Mouse (Mus musculus) MEL (cell line): ENCODE results near the gene Shoc2. TPM values are rescaled to one million over a fixed set of nuclear protein-coding genes. Genes with fewer than 3 reads are reported as not detected.
A peak's percentile ranks its signal among the peaks of the same experiment; 100 is the strongest.

Source experiments
- DNase-seq: peaks from one replicate; pipeline ENCODE4 v3.0.0; 2011; ENCODE audit warnings: low read depth, low spot score
- H3K27ac ChIP-seq: 2 replicates; pipeline ENCODE4 v1.5.1; 2012; ENCODE audit warnings: low read depth, mild to moderate bottlenecking, control low read depth, low read length, moderate library complexity; ENCODE audit not compliant: control insufficient read depth
- H3K27me3 ChIP-seq, 2 experiments: fragments of 150-350 bp in 1 of 2; sonication (generic) in 1 of 2; 2 replicates each; pipeline ENCODE4 v1.6.1; 2012; ENCODE audit warnings: low read length in 2 of 2, mild to moderate bottlenecking in 2 of 2, improper control_type of control experiment in 1 of 2, moderate library complexity in 1 of 2; ENCODE audit not compliant: insufficient read depth in 2 of 2, control insufficient read depth in 1 of 2
- H3K36me3 ChIP-seq, 2 experiments: 2 replicates each; pipeline ENCODE4 v1.6.1; 2012 to 2014; ENCODE audit warnings: low read length in 2 of 2, improper control_type of control experiment in 1 of 2, inconsistent platforms in 1 of 2, mild to moderate bottlenecking in 1 of 2; ENCODE audit not compliant: insufficient read depth in 2 of 2, control insufficient read depth in 1 of 2
- H3K4me1 ChIP-seq, 2 experiments: fragments of 150-350 bp in 1 of 2; sonication (generic) in 1 of 2; 2 replicates each; pipeline ENCODE4 v1.6.1; 2012; ENCODE audit warnings: low read length in 2 of 2, improper control_type of control experiment in 1 of 2, mild to moderate bottlenecking in 1 of 2; ENCODE audit not compliant: insufficient read depth in 2 of 2, control insufficient read depth in 1 of 2
- H3K4me3 ChIP-seq, 2 experiments: fragments of 150-350 bp in 1 of 2; sonication (generic) in 1 of 2; 2 replicates each; pipeline ENCODE4 v1.5.1; 2012; ENCODE audit warnings: low read depth in 2 of 2, low read length in 2 of 2, mild to moderate bottlenecking in 2 of 2, moderate library complexity in 2 of 2, control low read depth in 1 of 2, improper control_type of control experiment in 1 of 2; ENCODE audit not compliant: control insufficient read depth in 1 of 2, insufficient read depth in 1 of 2
- H3K79me2 ChIP-seq: 2 replicates; pipeline ENCODE4 v1.6.1; 2012; ENCODE audit warnings: mild to moderate bottlenecking, low read length, moderate library complexity; ENCODE audit not compliant: control insufficient read depth, poor library complexity, insufficient read depth
- H3K9ac ChIP-seq: 2 replicates; pipeline ENCODE4 v1.6.1; 2012; ENCODE audit warnings: low read depth, mild to moderate bottlenecking, control low read depth, low read length, moderate library complexity; ENCODE audit not compliant: control insufficient read depth, poor library complexity, severe bottlenecking
- H3K9me3 ChIP-seq: fragments of 150-350 bp; sonication (generic); replicated peaks from 2 replicates; pipeline ENCODE4 v1.6.1; 2012; ENCODE audit warnings: mild to moderate bottlenecking, low read length, improper control_type of control experiment, moderate library complexity; ENCODE audit not compliant: insufficient read depth
- BHLHE40 ChIP-seq: IDR thresholded peaks from 2 replicates; pipeline ENCODE4 v1.6.1; 2012; ENCODE audit warnings: low read depth, mild to moderate bottlenecking, inconsistent platforms, low read length, improper control_type of control experiment, borderline replicate concordance
- CHD1 ChIP-seq: IDR thresholded peaks from 2 replicates; pipeline ENCODE4 v1.6.1; 2012; ENCODE audit warnings: low read depth, mild to moderate bottlenecking, inconsistent platforms, low read length, improper control_type of control experiment
- E2F4 ChIP-seq: IDR thresholded peaks from 2 replicates; pipeline ENCODE4 v1.6.1; 2011; ENCODE audit warnings: low read depth, low read length, improper control_type of control experiment, borderline replicate concordance
- ELF1 ChIP-seq: IDR thresholded peaks from 2 replicates; pipeline ENCODE4 v1.6.1; 2014; ENCODE audit warnings: low read depth, mild to moderate bottlenecking, inconsistent platforms, low read length, improper control_type of control experiment, moderate library complexity
- ETS1 ChIP-seq: IDR thresholded peaks from 2 replicates; pipeline ENCODE4 v1.6.1; 2012; ENCODE audit warnings: low read depth, mild to moderate bottlenecking, inconsistent platforms, low read length, improper control_type of control experiment, moderate library complexity
- GABPA ChIP-seq: IDR thresholded peaks from 2 replicates; pipeline ENCODE4 v1.6.1; 2012; ENCODE audit warnings: low read depth, mild to moderate bottlenecking, inconsistent platforms, low read length, improper control_type of control experiment, moderate library complexity
- HCFC1 ChIP-seq: IDR thresholded peaks from 2 replicates; pipeline ENCODE4 v1.6.1; 2012; ENCODE audit warnings: low read depth, mild to moderate bottlenecking, inconsistent platforms, low read length, improper control_type of control experiment, moderate library complexity
- KAT2A ChIP-seq: conservative IDR thresholded peaks from 2 replicates; pipeline ENCODE4 v1.6.1; 2012; ENCODE audit warnings: low read depth, low read length, improper control_type of control experiment, inconsistent platforms
- MAX ChIP-seq: IDR thresholded peaks from 2 replicates; pipeline ENCODE4 v1.6.1; 2011; ENCODE audit warnings: low read length, improper control_type of control experiment
- MAZ ChIP-seq: IDR thresholded peaks from 2 replicates; pipeline ENCODE4 v1.6.1; 2012; ENCODE audit warnings: low read depth, mild to moderate bottlenecking, inconsistent platforms, low read length, improper control_type of control experiment
- MXI1 ChIP-seq: IDR thresholded peaks from 2 replicates; pipeline ENCODE4 v1.6.1; 2011; ENCODE audit warnings: mild to moderate bottlenecking, low read depth, low read length, improper control_type of control experiment
- MYC ChIP-seq: IDR thresholded peaks from 2 replicates; pipeline ENCODE4 v1.6.1; 2011; ENCODE audit warnings: low read depth, mild to moderate bottlenecking, low read length, improper control_type of control experiment, moderate library complexity
- POLR2A ChIP-seq, 2 experiments: IDR thresholded peaks; 2 replicates each; pipeline ENCODE4 v1.6.1; 2011 to 2012; ENCODE audit warnings: low read length in 2 of 2, mild to moderate bottlenecking in 2 of 2, control low read depth in 1 of 2, improper control_type of control experiment in 1 of 2, low read depth in 1 of 2, moderate library complexity in 1 of 2; ENCODE audit not compliant: control insufficient read depth in 1 of 2, insufficient read depth in 1 of 2, poor library complexity in 1 of 2
- POLR2AphosphoS2 ChIP-seq: IDR thresholded peaks from 2 replicates; pipeline ENCODE4 v1.6.1; 2011; ENCODE audit warnings: low read length, improper control_type of control experiment
- POLR2AphosphoS5 ChIP-seq: IDR thresholded peaks from 2 replicates; pipeline ENCODE4 v1.6.1; 2012; ENCODE audit warnings: low read depth, borderline replicate concordance, mild to moderate bottlenecking, inconsistent platforms, low read length, moderate library complexity, mixed read lengths
- RCOR1 ChIP-seq: IDR thresholded peaks from 2 replicates; pipeline ENCODE4 v1.6.1; 2012; ENCODE audit warnings: low read depth, mild to moderate bottlenecking, inconsistent platforms, low read length, improper control_type of control experiment
- SIN3A ChIP-seq: IDR thresholded peaks from 2 replicates; pipeline ENCODE4 v1.6.1; 2012; ENCODE audit warnings: low read length, improper control_type of control experiment, inconsistent platforms
- SMC3 ChIP-seq: IDR thresholded peaks from 2 replicates; pipeline ENCODE4 v1.6.1; 2011; ENCODE audit warnings: low read depth, low read length, improper control_type of control experiment
- TBP ChIP-seq: IDR thresholded peaks from 2 replicates; pipeline ENCODE4 v1.8.0; 2011; ENCODE audit warnings: low read depth, low read length, improper control_type of control experiment
- USF1 ChIP-seq: IDR thresholded peaks from 2 replicates; pipeline ENCODE4 v1.6.1; 2014; ENCODE audit warnings: low read depth, mild to moderate bottlenecking, inconsistent platforms, low read length, improper control_type of control experiment, moderate library complexity
- ZC3H11A ChIP-seq: IDR thresholded peaks from 2 replicates; pipeline ENCODE4 v1.6.1; 2012; ENCODE audit warnings: low read depth, mild to moderate bottlenecking, inconsistent platforms, low read length, improper control_type of control experiment
- ZMIZ1 ChIP-seq: IDR thresholded peaks from 2 replicates; pipeline ENCODE4 v1.6.1; 2012; ENCODE audit warnings: low read depth, mild to moderate bottlenecking, inconsistent platforms, low read length, improper control_type of control experiment, moderate library complexity
- ZNF384 ChIP-seq: IDR thresholded peaks from 2 replicates; pipeline ENCODE4 v1.6.1; 2012; ENCODE audit warnings: low read depth, mild to moderate bottlenecking, inconsistent platforms, low read length, improper control_type of control experiment
- polyA plus RNA-seq, 2 experiments: library from polyadenylated mRNA; stranded (reverse) in 1 of 2; unstranded in 1 of 2; fragments of >175 nt in 1 of 2; fragments of >200 nt in 1 of 2; gene quantifications; 2 replicates each; pipeline versions ENCODE4 v1.2.1 to v1.2.4; 2012; ENCODE audit warnings: low replicate concordance in 2 of 2, low read depth in 1 of 2; ENCODE audit not compliant: insufficient read length in 2 of 2, insufficient read depth in 1 of 2, missing spikeins in 1 of 2
- total RNA-seq: library from RNA; depleted of rRNA; stranded (reverse); fragments of 300-350 nt; gene quantifications from 2 replicates; pipeline ENCODE4 v1.2.3, GENCODE M21; 2012

Shoc2 gene
- total and polyA plus RNA-seq, 3 experiments, result 33.4 to 55.6 TPM; not detected in 1

- TF ChIP-seq RCOR1 (no peak; the same call in 1 of the 2 replicates), TBP (no peak)
- TF ChIP-seq, all 39 proteins: peak for 11
Measured at GRCm38 (mm10) chr19:53929218-53929617, 14.9 kb upstream of the Shoc2 start (continued).

GRCm38 (mm10) chr19:53933050-53933449 is 11.1 kb upstream of the Shoc2 start:
- no peaks in the 10 kb centered on the region for H3K9me3 ChIP-seq
- no peak for DNase-seq
- H3K79me2 ChIP-seq, result no peaks in the 10 kb centered on the region
- H3K36me3 ChIP-seq, result peaks cover 16 to 27% of the 10 kb centered on the region in 2 experiments
- peaks cover 11% of the 10 kb centered on the region in 2 experiments for H3K4me1 ChIP-seq
- no peak overlapping the region for H3K27ac ChIP-seq
- no peak overlapping the region for H3K4me3 ChIP-seq
- 0 out of 2 replicates have a peak, but pooled peaks have one; percentile 26 for TF ChIP-seq POLR2AphosphoS5
- no peak for TF ChIP-seq E2F4
- H3K9ac ChIP-seq, result no peak overlapping the region
- H3K27me3 ChIP-seq, result no peaks in the 10 kb centered on the region

GRCm38 (mm10) chr19:53934046-53934445 is 10.1 kb upstream of the Shoc2 start:
- peaks cover 6 to 8% of the 10 kb centered on the region in 2 experiments for H3K4me1 ChIP-seq
- no peak overlapping the region for H3K9ac ChIP-seq
- TF ChIP-seq MXI1 (no peak), ETS1 (no peak), ZMIZ1 (0 out of 2 replicates have a peak, but pooled peaks have one; percentile 27)
- TF ChIP-seq, all 39 proteins: peak for 1
- no peaks in the 10 kb centered on the region for H3K27me3 ChIP-seq
- DNase-seq, result no peak
- no peak overlapping the region for H3K27ac ChIP-seq
- no peak overlapping the region for H3K4me3 ChIP-seq
- H3K9me3 ChIP-seq, result no peaks in the 10 kb centered on the region
- H3K36me3 ChIP-seq, result peaks cover 15 to 32% of the 10 kb centered on the region in 2 experiments
- H3K79me2 ChIP-seq, result no peaks in the 10 kb centered on the region

GRCm38 (mm10) chr19:53939467-53939866 is 4.6 kb upstream of the Shoc2 start:
- H3K36me3 ChIP-seq, result peaks cover 16 to 42% of the 10 kb centered on the region in 2 experiments
- H3K27ac ChIP-seq, result peak overlapping the region; percentile 77
- TF ChIP-seq RCOR1 (peak; percentile 59; the same call in 1 of the 2 replicates), USF1 (peak; percentile 72; the same call in 1 of the 2 replicates), POLR2A (IDR thresholded peaks at IDR 0.05; ENCODE audit: control insufficient read depth in 1 of 2, insufficient read depth in 1 of 2, low read depth in 1 of 2, low read length in 2 of 2, poor library complexity in 1 of 2) (no peak), CHD1 (no peak), HCFC1 (peak; percentile 70), ZC3H11A (0 out of 2 replicates have a peak, but pooled peaks have one; percentile 27), ZMIZ1 (no peak), E2F4 (no peak), MXI1 (peak; percentile 99), ETS1 (peak; percentile 88), MAZ (0 out of 2 replicates have a peak, but pooled peaks have one; percentile 28), TBP (peak; percentile 33; the same call in 1 of the 2 replicates), SIN3A (peak; percentile 96), POLR2AphosphoS2 (0 out of 2 replicates have a peak, but pooled peaks have one; percentile 25), MYC (peak; percentile 98), GABPA (no peak), ELF1 (peak; percentile 68; the same call in 1 of the 2 replicates), MAX (peak; percentile 98), SMC3 (no peak), ZNF384 (no peak), BHLHE40 (peak; percentile 94), KAT2A (peak; percentile 48)

More at GRCm38 (mm10) chr19:53939467-53939866, 4.6 kb upstream of the Shoc2 start:
- Histone ChIP-seq H3K4me1 (peaks cover 15 to 38% of the 10 kb centered on the region in 2 experiments), H3K79me2 (peaks cover 6% of the 10 kb centered on the region; the same call in 1 of the 2 replicates), H3K4me3 (peak overlapping the region in 1 of 2 experiments; percentile 52; a peak in 2 of 4 replicates), H3K9me3 (no peaks in the 10 kb centered on the region), H3K27me3 (no peaks in the 10 kb centered on the region), H3K9ac (peak overlapping the region; percentile 34; the same call in 1 of the 2 replicates)
- peak; percentile 81 for DNase-seq
